Mouse (Mus musculus) layer of hippocampus, adult 11-12 months (tissue): ENCODE results near the gene Vmn2r65.

Experiments used
- DNase-seq: peaks from one replicate; pipeline ENCODE4 v3.0.0; 2022; ENCODE audit warnings: low spot score

Vmn2r65 gene

GRCm38 (mm10) chr7:84964015-84964414 is at the start of gene Vmn2r65:
Gene Vmn2r65 (minus strand): TSS chr7:84964115.
- no peak for DNase-seq

- no peak for DNase-seq
These were observed 48.3 kb upstream of the Vmn2r65 start, which contains the start of gene Vmn2r66 for GRCm38 (mm10) chr7:85012168-85012567. Gene Vmn2r66 (minus strand): TSS chr7:85012268.

- DNase-seq = no peak
These were observed 32.8 kb upstream of the Vmn2r65 start for GRCm38 (mm10) chr7:84996694-84997093.
